Mouse (Mus musculus) spleen, adult 2 months (tissue): ENCODE measurements at regions not wholly inside any gene's neighbourhood (a gene's known extent, or its start where the extent isn't known, plus 50 kb on each side); places are given as distances from the start of the nearest gene placed in this dataset.

Experiments used
- CTCF ChIP-seq: fragments of 200-500 bp; IDR thresholded peaks from 2 replicates; pipeline ENCODE4 v1.5.1; 2011; ENCODE audit warnings: mild to moderate bottlenecking, inconsistent platforms; ENCODE audit not compliant: insufficient read depth, insufficient read length, insufficient replicate concordance; ENCODE audit errors: extremely low read depth
- POLR2A ChIP-seq: fragments of 200-500 bp; IDR thresholded peaks from 2 replicates; pipeline ENCODE4 v1.6.1; 2011; ENCODE audit warnings: low read depth, low read length, inconsistent platforms

- TF ChIP-seq CTCF (no peak), POLR2A (no peak)
Observed at GRCm38 (mm10) chr15:93690717-93691116, 95.0 kb upstream of the Prickle1 start.
